Mouse (Mus musculus) bone marrow, adult 2 months (tissue): ENCODE data around the gene Hoxc13. TPM values are rescaled to one million over a fixed set of nuclear protein-coding genes. Genes with fewer than 3 reads are reported as not detected.

Experiments used
- H3K27ac ChIP-seq: fragments of 200-500 bp; 2 replicates; pipeline ENCODE4 v1.5.1; 2012; ENCODE audit warnings: low read depth, mild to moderate bottlenecking, control low read depth, inconsistent platforms, low read length; ENCODE audit not compliant: control insufficient read depth, poor library complexity, insufficient read depth
- H3K4me1 ChIP-seq: fragments of 200-500 bp; 2 replicates; pipeline ENCODE4 v1.6.1; 2011; ENCODE audit warnings: low read length; ENCODE audit not compliant: control insufficient read depth, insufficient read depth
- H3K4me3 ChIP-seq: fragments of 200-500 bp; replicated peaks from 2 replicates; pipeline ENCODE3; 2011; ENCODE audit warnings: mild to moderate bottlenecking, low read depth, low read length, control low read depth; ENCODE audit not compliant: control insufficient read depth
- CTCF ChIP-seq: fragments of 200-500 bp; IDR thresholded peaks from 2 replicates; pipeline ENCODE4 v1.5.1; 2011; ENCODE audit warnings: low read length, control low read depth; ENCODE audit not compliant: control insufficient read depth, insufficient read depth
- POLR2A ChIP-seq: fragments of 200-500 bp; IDR thresholded peaks from 2 replicates; pipeline ENCODE4 v1.6.1; 2011; ENCODE audit warnings: low read depth, mild to moderate bottlenecking, control low read depth, low read length, borderline replicate concordance; ENCODE audit not compliant: control insufficient read depth
- WGBS: fragments of 180-500 bp; shearing (Covaris S2); methylation state at CpG from one replicate; pipeline ENCODE4 v1.1.7; 2018; 5-methylcytosine and 5-hydroxymethylcytosine counted together
- polyA plus RNA-seq: library from polyadenylated mRNA; stranded (reverse); fragments of >200 nt; gene quantifications from 2 replicates; pipeline ENCODE4 v1.2.4, GENCODE M21; 2011; ENCODE audit warnings: low replicate concordance; ENCODE audit not compliant: missing spikeins, insufficient read depth, insufficient read length

The Hoxc13 gene
- polyA plus RNA-seq, 1 experiment = not detected

- 3% methylated on average over 40 of the region's 40 CpGs for WGBS
- Histone ChIP-seq H3K27ac (no peak overlapping the region), H3K4me1 (no peaks in the 10 kb centered on the region), H3K4me3 (no peak overlapping the region)
- TF ChIP-seq CTCF (no peak), POLR2A (no peak)
Observed at GRCm38 (mm10) chr15:102955833-102956640, 35.1 kb downstream of the Hoxc13 start.

DNA sequence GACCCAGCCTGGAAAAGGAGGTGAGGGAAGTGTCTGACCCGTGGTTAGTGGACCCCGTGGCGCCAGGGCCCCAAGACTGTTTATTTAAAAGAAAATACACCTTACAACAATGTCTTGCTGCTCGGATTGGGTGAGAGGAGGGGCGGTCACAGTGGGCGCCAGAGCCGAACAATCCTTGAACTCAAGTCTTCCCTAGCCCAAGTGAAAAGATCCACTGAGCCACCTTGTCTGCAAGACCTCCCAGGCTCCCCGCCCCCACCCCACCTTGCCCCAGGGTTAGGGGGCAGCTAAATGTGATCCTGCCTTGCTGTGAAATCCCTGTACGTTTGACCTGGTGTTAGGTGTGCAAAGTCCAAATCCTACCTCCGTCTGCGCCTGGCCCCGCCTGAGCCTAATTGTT lies 36.0 kb downstream of the Hoxc13 start:
- TF ChIP-seq POLR2A = no peak
- no peak for TF ChIP-seq CTCF
- whole genome bisulfite sequencing = 10% methylated on average over 12 of the region's 12 CpGs
- no peaks in the 10 kb centered on the region for H3K4me1 ChIP-seq

DNA sequence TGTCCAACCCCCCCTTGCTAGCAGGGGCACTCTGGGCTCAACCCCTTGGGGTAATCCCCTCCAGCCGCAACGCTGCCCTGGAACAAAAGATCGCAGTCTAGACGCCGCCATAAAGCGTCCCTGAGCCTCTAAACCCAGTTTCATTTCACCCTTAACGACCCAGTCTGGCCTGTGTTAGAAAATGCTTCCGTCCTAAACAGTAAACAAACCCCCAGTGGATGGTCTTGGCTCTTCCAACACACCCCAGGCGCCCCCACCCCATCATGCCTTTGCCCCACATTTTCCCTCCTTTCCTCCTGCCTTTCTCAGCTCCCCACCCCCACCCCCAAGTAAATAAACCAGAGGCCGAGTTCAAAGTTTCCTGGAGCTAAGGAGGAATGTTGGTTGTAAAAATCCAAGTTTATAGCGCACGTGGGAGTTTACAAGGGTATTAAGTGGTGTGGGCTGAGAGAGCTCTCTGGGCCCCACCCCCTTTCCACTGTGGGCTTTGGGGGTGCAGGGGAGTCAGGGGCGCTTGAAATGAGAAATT lies 38.8 kb downstream of the Hoxc13 start:
- TF ChIP-seq POLR2A (no peak), CTCF (no peak)
- H3K4me3 ChIP-seq = no peak overlapping the region
- no peak overlapping the region for H3K27ac ChIP-seq
- WGBS = 6% methylated on average over 13 of the region's 13 CpGs
- no peaks in the 10 kb centered on the region for H3K4me1 ChIP-seq

More for the DNA sequence above, 36.0 kb downstream of the Hoxc13 start:
- Histone ChIP-seq H3K4me3 (no peak overlapping the region), H3K27ac (no peak overlapping the region)

DNA sequence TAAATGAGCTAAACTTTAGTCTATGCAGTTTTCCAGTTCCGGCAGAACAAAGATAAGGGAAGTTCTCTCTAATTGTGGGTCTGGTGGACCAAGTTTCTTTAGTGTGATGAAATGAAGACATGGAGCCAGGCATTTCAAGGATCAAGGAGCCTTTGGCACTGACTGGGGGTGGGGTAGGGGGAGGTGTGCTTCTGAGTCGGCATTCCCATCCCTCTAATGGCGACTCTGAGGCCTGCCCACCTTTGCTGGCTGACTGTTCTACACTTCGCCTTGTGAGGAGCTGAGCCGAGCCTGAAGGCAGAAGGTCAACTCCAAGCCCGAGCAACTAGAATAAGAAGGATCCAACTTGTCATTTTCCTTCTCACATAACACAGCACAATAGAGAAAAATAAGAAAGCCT lies 40.8 kb downstream of the Hoxc13 start:
- no peak overlapping the region for H3K27ac ChIP-seq
- no peak overlapping the region for H3K4me3 ChIP-seq
- TF ChIP-seq POLR2A (no peak), CTCF (no peak)
- 6% methylated on average over 6 of the region's 6 CpGs for WGBS
- H3K4me1 ChIP-seq = no peaks in the 10 kb centered on the region

DNA sequence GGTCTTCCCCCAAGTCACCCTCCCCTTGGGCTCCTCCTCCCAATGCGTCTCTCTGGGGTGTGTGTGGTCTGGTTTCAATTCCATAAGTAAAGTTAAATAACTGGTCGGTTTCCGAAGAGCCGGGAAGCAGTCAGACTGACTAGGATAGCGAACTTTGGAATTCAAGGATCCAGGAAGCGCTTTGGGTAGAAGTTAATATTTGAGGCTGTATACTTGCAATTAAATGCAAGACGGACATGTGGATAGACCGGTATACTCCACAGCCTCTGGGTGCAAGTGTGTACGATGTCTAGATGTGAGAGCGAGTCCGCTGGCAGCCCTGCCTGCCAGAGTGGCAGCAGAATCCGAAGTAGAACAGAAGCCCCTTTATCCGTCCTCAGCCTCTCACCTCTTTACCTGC lies 41.6 kb downstream of the Hoxc13 start:
- Histone ChIP-seq H3K4me3 (no peak overlapping the region), H3K4me1 (no peaks in the 10 kb centered on the region), H3K27ac (no peak overlapping the region)
- 14% methylated on average over 13 of the region's 13 CpGs for WGBS
- no peak for TF ChIP-seq CTCF
- no peak for TF ChIP-seq POLR2A

GRCm38 (mm10) chr15:102963259-102963658 lies 42.4 kb downstream of the Hoxc13 start:
- no peak for TF ChIP-seq POLR2A
- no peak for TF ChIP-seq CTCF
- H3K4me1 ChIP-seq = no peaks in the 10 kb centered on the region
- 12% methylated on average over 8 of the region's 8 CpGs for WGBS

DNA sequence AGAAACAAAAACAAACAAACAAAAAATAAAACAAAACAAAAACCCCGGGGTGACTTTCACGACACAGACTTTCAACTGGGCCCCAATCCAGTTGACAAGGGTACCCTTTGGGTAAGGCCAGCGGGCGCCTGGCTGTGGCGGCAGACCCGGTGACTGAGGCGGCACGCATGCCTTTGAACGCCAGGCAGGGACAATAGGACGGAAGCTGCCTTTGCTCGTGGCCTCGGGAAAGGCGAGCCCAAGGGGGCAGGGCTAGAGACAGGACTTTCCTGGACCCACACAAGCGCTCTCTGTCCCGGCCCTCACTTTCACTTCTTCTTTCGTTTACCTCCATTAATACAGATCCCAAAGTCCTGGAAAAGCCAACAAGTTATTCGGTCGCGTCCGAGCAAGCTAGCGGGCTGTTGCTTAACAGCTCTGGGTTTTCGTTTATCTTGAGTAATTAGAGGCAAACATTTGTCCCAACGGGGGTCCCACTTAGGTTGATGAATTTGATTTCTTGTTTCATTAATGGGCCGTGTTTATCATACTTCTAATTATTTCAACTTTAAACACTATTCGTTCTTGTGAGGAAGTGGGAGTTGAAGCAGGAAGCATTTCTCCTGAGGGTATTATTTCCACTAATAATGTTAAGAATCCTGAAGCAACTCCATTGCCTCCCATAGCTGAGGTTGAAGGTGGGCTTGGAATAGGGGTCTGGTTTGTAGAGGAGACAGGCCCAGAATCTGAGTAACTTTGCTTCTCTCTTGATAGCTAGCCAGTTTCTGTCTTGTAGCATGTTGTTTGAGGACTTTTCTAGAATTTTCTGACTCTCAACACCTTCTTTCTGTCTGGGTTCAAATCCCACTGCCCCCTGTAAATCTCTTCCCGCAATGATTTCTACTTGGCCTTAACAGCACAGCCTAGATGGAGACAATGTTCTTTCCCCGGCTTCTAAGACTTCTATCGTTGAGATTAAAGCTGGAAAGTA lies 43.1 kb downstream of the Hoxc13 start:
- TF ChIP-seq POLR2A = no peak
- no peak for TF ChIP-seq CTCF
- no peak overlapping the region for H3K27ac ChIP-seq
- WGBS = 4% methylated on average over 28 of the region's 28 CpGs
- H3K4me1 ChIP-seq = no peaks in the 10 kb centered on the region
- no peak overlapping the region for H3K4me3 ChIP-seq

More at GRCm38 (mm10) chr15:102963259-102963658, 42.4 kb downstream of the Hoxc13 start:
- Histone ChIP-seq H3K4me3 (no peak overlapping the region), H3K27ac (no peak overlapping the region)
